Mouse (Mus musculus): Measurements from ENCODE around the gene Tex2. TPM values are rescaled to one million over a fixed set of nuclear protein-coding genes. Genes with fewer than 3 reads are reported as not detected.

Gene Tex2
- polyA plus RNA-seq, 1 experiment from 2014 or later: 9.8 TPM

DNA sequence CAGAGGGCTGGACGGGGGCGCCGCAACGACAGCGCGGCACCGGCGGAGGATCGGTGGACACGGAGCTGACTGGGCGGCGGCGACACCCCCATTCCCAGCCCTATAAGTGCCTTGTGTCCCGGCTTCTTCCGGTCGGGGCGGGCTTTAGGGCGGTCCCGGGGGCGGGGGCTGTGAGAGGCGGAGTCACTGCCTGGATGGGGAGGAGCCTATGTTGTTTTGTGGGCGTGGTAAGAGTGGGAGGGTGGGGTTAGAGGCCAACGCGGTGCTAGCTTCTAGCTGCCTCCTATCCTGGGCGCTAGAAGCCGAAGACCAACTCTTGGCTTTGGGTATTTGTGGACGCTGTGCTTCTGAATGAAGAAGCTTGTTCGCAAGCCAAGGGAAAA lies 125.5 kb downstream of the Tex2 start, which contains the start of gene Ern1:
TSS of gene Ern1 (minus strand) at position 120 of the 383 bp plus-strand sequence.
- peak within 1 kb of the TSS; percentile 98 for H3K4me3 ChIP-seq
- H3K27me3 ChIP-seq: no peaks in the 10 kb centered on the region
- no peaks in the 10 kb centered on the region for H3K9me3 ChIP-seq
- under 1% methylated on average over 28 of the region's 28 CpGs for WGBS
- no peaks in the 10 kb centered on the region for H3K36me3 ChIP-seq
- peak; percentile 98 for ATAC-seq (ENCODE audit: borderline replicate concordance, extremely low read depth, low FRiP score, low TSS enrichment)
- peaks cover 36% of the 10 kb centered on the region for H3K4me1 ChIP-seq
- peak within 1 kb of the TSS; percentile 93 for H3K27ac ChIP-seq
- peak within 1 kb of the TSS; percentile 84 for H3K9ac ChIP-seq
- H3K4me2 ChIP-seq: peak within 1 kb of the TSS; percentile 82

DNA sequence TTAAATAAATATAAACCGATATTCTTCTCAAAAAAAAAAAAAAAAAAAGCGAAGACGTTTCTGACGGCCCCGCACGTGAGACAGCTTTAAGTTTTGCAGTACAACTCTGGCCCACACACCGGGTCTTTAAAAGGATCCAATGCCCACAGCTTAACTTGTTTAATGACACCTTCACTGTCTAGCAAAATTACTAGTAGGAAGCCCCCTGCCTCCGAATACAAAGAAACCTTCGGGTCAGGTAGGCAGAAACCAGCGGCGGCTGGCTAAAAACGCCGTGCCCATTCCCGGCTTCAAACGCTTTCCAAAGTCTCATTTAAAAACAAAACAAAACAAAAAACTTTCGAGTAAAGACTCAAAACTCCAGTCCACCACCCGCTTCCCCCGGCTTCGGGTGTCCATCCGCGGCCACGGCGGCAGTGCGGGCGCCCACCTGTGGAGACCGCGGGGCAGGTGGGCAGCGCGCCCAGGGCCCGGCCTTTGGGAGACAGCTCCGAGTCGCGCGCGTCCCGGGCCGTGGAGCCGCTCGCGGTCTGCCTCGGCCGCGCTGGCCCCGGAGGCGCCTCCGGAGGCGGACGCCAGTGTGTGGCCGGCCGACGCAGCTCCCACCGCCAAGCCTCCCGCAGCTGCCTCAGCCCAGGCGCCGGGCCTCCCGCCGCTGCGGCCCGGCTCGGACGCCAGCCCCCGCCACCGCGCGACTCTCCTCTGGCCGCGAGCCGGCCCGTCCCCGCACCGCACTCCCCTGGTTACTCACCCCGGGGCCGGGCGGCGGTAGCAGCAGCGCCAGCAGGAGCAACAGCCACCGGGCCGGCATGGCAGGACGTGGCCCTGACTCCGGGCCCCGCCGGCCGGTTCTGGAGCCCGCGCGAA lies 126.1 kb downstream of the Tex2 start:
- peak; percentile 84 for ATAC-seq (ENCODE audit: borderline replicate concordance, extremely low read depth, low FRiP score, low TSS enrichment)
- peak overlapping the region; percentile 84 for H3K9ac ChIP-seq
- peak overlapping the region; percentile 93 for H3K27ac ChIP-seq
- H3K4me2 ChIP-seq: peak overlapping the region; percentile 82
- no peaks in the 10 kb centered on the region for H3K9me3 ChIP-seq
- H3K36me3 ChIP-seq: no peaks in the 10 kb centered on the region
- under 1% methylated on average over 86 of the region's 86 CpGs for WGBS
- H3K27me3 ChIP-seq: no peaks in the 10 kb centered on the region
- H3K4me3 ChIP-seq: peak overlapping the region; percentile 98
- H3K4me1 ChIP-seq: peaks cover 36% of the 10 kb centered on the region

DNA sequence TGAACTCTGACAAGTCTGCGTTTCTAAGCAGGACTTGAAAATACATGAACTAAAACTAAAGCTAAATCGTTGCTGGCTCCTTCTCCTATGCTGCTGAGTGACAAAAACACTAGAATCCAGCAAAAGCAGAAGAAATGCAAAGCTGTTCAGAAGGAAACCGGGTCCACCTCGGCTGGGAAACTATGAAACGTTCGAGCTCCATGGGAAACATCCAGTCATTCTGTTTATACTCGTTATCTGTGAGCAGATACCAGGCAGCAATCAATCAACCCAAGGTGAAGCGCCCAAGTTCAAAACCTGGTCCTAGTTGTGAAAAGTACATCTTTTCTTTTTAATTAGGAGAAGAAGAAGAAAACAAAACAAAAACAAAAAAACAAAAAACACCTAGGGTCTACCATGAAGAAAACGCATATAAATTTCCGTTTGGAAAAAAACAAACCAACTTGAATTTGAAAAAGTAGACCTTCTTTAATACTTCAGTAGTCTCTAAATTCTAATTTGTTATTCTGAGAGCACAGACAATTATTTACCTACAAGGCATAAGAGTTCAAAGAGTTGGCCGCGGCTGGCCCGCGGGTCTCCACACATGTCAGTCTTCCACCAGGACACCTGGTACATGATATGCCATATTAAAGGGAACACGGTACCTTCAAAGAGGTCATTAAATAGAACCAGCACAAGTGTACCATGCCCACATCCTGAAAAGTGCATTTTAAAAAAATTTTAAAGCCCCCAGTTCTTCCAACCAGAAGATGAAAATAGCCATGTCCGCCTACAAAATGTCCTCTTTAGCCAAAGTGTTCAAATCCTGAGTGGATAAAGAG lies 127.0 kb downstream of the Tex2 start:
- WGBS: 15% methylated on average over 16 of the region's 16 CpGs
- peak overlapping the region; percentile 98 for H3K4me3 ChIP-seq
- H3K27me3 ChIP-seq: no peaks in the 10 kb centered on the region
- H3K36me3 ChIP-seq: no peaks in the 10 kb centered on the region
- H3K9ac ChIP-seq: peak overlapping the region; percentile 84
- H3K9me3 ChIP-seq: no peaks in the 10 kb centered on the region
- no peak overlapping the region for H3K27ac ChIP-seq
- H3K4me1 ChIP-seq: peaks cover 36% of the 10 kb centered on the region
- ATAC-seq (ENCODE audit: borderline replicate concordance, extremely low read depth, low FRiP score, low TSS enrichment): no peak
- H3K4me2 ChIP-seq: peak overlapping the region; percentile 82

- no peak overlapping the region for H3K4me3 ChIP-seq
- no peaks in the 10 kb centered on the region for H3K27me3 ChIP-seq
- no peak overlapping the region for H3K9ac ChIP-seq
- peak overlapping the region; percentile 82; the same call in 1 of the 2 replicates for H3K4me2 ChIP-seq
- H3K4me1 ChIP-seq: peaks cover 36% of the 10 kb centered on the region
- no peaks in the 10 kb centered on the region for H3K9me3 ChIP-seq
- no peak for ATAC-seq (ENCODE audit: borderline replicate concordance, extremely low read depth, low FRiP score, low TSS enrichment)
- H3K36me3 ChIP-seq: no peaks in the 10 kb centered on the region
- WGBS: 70% methylated on average over 4 of the region's 4 CpGs
- H3K27ac ChIP-seq: no peak overlapping the region
Measured at GRCm38 (mm10) chr11:106485611-106486010, 127.6 kb downstream of the Tex2 start.

DNA sequence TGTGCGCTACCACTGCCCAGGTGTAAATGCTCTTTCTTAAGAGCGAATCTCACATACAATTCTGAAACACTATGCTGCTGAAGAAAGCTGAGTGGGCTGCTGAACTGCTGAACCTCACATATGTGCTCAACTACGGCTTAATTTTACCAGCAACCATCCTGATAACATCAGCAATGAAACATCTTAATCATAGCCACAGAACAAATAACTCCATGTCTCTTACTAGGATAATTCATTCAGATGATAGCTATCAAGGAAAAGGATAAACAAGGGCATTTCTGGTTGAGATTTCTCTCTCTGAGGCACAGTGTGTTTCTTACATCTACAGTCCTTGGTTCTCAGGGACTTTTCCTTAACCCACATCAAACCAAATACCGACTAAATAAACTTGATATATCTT lies 128.3 kb downstream of the Tex2 start:
- no peak for ATAC-seq (ENCODE audit: borderline replicate concordance, extremely low read depth, low FRiP score, low TSS enrichment)
- H3K4me2 ChIP-seq: no peak overlapping the region

GRCm38 (mm10) chr11:106482867-106483266 lies 130.4 kb downstream of the Tex2 start:
- Histone ChIP-seq H3K4me3 (no peak overlapping the region), H3K9me3 (no peaks in the 10 kb centered on the region), H3K9ac (no peak overlapping the region), H3K36me3 (no peaks in the 10 kb centered on the region), H3K4me2 (no peak overlapping the region), H3K27ac (no peak overlapping the region), H3K4me1 (peaks cover 21% of the 10 kb centered on the region), H3K27me3 (no peaks in the 10 kb centered on the region)
- ATAC-seq (ENCODE audit: borderline replicate concordance, extremely low read depth, low FRiP score, low TSS enrichment): no peak
- WGBS: 77% methylated on average over 8 of the region's 8 CpGs

More for the DNA sequence above, 128.3 kb downstream of the Tex2 start:
- Histone ChIP-seq H3K27ac (no peak overlapping the region), H3K27me3 (no peaks in the 10 kb centered on the region), H3K9me3 (no peaks in the 10 kb centered on the region), H3K36me3 (no peaks in the 10 kb centered on the region), H3K4me1 (peaks cover 40% of the 10 kb centered on the region), H3K4me3 (no peak overlapping the region), H3K9ac (no peak overlapping the region)
- WGBS: 84% methylated on average over 4 of the region's 4 CpGs

- WGBS: 49% methylated on average over 4 of the region's 4 CpGs
- H3K4me2 ChIP-seq: no peak overlapping the region
- no peaks in the 10 kb centered on the region for H3K27me3 ChIP-seq
- no peak overlapping the region for H3K4me3 ChIP-seq
- no peaks in the 10 kb centered on the region for H3K9me3 ChIP-seq
- H3K36me3 ChIP-seq: no peaks in the 10 kb centered on the region
- peaks cover 20% of the 10 kb centered on the region for H3K4me1 ChIP-seq
- H3K9ac ChIP-seq: no peak overlapping the region
- H3K27ac ChIP-seq: no peak overlapping the region
- ATAC-seq (ENCODE audit: borderline replicate concordance, extremely low read depth, low FRiP score, low TSS enrichment): no peak
Measured at GRCm38 (mm10) chr11:106481651-106482050, 131.6 kb downstream of the Tex2 start.

DNA sequence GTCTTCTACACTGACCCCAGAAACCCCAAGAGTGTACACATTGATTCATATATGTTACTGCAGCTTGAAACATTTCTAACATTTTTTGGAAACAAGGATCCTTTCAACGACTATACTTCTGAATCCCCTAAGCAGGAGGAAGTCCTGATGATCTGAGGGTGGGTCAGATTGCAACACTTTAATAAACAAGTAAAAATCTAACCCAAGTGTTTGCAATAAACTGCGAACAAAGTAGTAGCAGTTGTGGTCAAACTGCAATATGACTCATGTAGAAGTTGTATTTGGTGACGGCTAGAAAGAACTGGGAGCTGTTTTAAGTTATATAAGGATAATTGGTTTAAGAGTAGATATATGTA lies 132.7 kb downstream of the Tex2 start:
- no peak overlapping the region for H3K9ac ChIP-seq
- H3K9me3 ChIP-seq: no peaks in the 10 kb centered on the region
- ATAC-seq (ENCODE audit: borderline replicate concordance, extremely low read depth, low FRiP score, low TSS enrichment): no peak
- H3K27me3 ChIP-seq: no peaks in the 10 kb centered on the region
- no peak overlapping the region for H3K27ac ChIP-seq
- H3K4me2 ChIP-seq: no peak overlapping the region
- 56% methylated on average over 3 of the region's 3 CpGs for WGBS
- no peak overlapping the region for H3K4me3 ChIP-seq
- no peaks in the 10 kb centered on the region for H3K36me3 ChIP-seq
- peaks cover 8% of the 10 kb centered on the region for H3K4me1 ChIP-seq

DNA sequence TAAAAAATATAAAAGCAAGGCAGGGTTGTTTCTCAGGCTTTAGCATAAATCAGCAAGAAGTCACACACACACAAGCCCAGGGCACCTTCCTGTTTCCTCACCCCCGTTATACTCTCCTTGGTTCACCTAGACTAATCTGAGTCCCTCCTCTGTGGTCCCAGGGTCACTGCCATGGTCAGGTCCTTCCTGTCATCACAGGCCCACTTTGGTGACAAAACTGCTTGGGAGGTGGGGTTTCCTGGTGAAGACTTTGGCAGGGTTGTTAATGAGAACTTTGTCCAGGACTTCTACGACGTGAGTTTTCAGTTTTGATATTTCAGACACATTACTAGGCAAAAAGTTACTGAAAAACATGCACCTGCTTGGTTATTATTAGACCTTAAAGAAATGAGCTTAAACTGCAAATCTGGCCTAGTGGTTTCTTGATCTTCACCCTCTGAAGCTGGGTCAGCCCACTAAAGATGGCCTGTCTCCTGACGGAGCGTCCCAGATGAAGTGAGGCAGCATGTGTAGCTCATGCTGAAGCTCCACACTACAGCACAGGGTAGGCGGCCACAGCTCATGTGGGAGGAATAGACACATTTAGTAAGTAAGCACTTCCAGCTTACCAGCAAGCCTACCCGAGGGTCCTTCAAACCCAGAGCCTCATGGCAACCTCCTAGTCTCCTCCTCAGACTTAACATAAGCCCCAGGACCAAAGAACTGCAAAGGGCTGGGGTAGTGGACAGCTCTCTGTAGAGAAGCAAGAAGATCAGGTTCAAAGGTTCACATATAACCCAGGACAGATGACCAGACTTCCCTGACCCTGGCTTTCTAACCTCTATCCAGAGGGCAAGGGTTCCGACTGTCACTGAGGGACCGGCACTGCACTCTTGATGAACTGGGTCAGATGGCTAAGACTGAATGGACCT lies 133.3 kb downstream of the Tex2 start:
- H3K4me2 ChIP-seq: no peak overlapping the region
- 76% methylated on average over 9 of the region's 9 CpGs for WGBS
- ATAC-seq (ENCODE audit: borderline replicate concordance, extremely low read depth, low FRiP score, low TSS enrichment): no peak

GRCm38 (mm10) chr11:106478745-106479144 lies 134.5 kb downstream of the Tex2 start:
- Histone ChIP-seq H3K27me3 (no peaks in the 10 kb centered on the region), H3K36me3 (no peaks in the 10 kb centered on the region), H3K4me1 (0 out of 2 replicates have a peak, but pooled peaks cover 5% of the 10 kb centered on the region), H3K4me3 (no peak overlapping the region), H3K27ac (no peak overlapping the region), H3K4me2 (no peak overlapping the region), H3K9ac (no peak overlapping the region), H3K9me3 (no peaks in the 10 kb centered on the region)
- ATAC-seq (ENCODE audit: borderline replicate concordance, extremely low read depth, low FRiP score, low TSS enrichment): no peak
- WGBS: 43% methylated on average over 1 of the region's 1 CpGs

More for the DNA sequence above, 133.3 kb downstream of the Tex2 start:
- H3K9ac ChIP-seq: no peak overlapping the region
- H3K4me1 ChIP-seq: 0 out of 2 replicates have a peak, but pooled peaks cover 5% of the 10 kb centered on the region
- H3K4me3 ChIP-seq: no peak overlapping the region
- H3K9me3 ChIP-seq: no peaks in the 10 kb centered on the region
- H3K27me3 ChIP-seq: no peaks in the 10 kb centered on the region
- H3K27ac ChIP-seq: no peak overlapping the region
- no peaks in the 10 kb centered on the region for H3K36me3 ChIP-seq

GRCm38 (mm10) chr11:106477505-106478160 lies 135.6 kb downstream of the Tex2 start:
- Histone ChIP-seq H3K27me3 (no peaks in the 10 kb centered on the region), H3K36me3 (no peaks in the 10 kb centered on the region), H3K27ac (no peak overlapping the region), H3K4me1 (0 out of 2 replicates have a peak, but pooled peaks cover 5% of the 10 kb centered on the region), H3K4me3 (no peak overlapping the region), H3K9ac (no peak overlapping the region), H3K9me3 (no peaks in the 10 kb centered on the region), H3K4me2 (no peak overlapping the region)
- no peak for ATAC-seq (ENCODE audit: borderline replicate concordance, extremely low read depth, low FRiP score, low TSS enrichment)
- 93% methylated on average over 4 of the region's 4 CpGs for WGBS
